Mouse (Mus musculus): Measurements from ENCODE around the gene Taf12.
A peak's percentile ranks its signal among the peaks of the same experiment; 100 is the strongest.

Gene Taf12

GRCm38 (mm10) chr4:132274156-132274862 is at the start of gene Taf12:
TSS of gene Taf12 (plus strand) at chr4:132274375.
- DNase-seq (ENCODE audit: low read depth): peak; percentile 97

- DNase-seq (ENCODE audit: low read depth): no peak
Measured at GRCm38 (mm10) chr4:132230422-132230821, 43.8 kb upstream of the Taf12 start.

GRCm38 (mm10) chr4:132234710-132235109 is 39.5 kb upstream of the Taf12 start:
- DNase-seq (ENCODE audit: low read depth): no peak

GRCm38 (mm10) chr4:132238356-132238755 is 35.8 kb upstream of the Taf12 start:
- no peak for DNase-seq (ENCODE audit: low read depth)

- no peak for DNase-seq (ENCODE audit: low read depth)
Measured at GRCm38 (mm10) chr4:132240367-132240766, 33.8 kb upstream of the Taf12 start.

- DNase-seq (ENCODE audit: low read depth): no peak
Measured at GRCm38 (mm10) chr4:132241208-132241607, 33.0 kb upstream of the Taf12 start.

- no peak for DNase-seq (ENCODE audit: low read depth)
Measured at GRCm38 (mm10) chr4:132245643-132246042, 28.5 kb upstream of the Taf12 start.

GRCm38 (mm10) chr4:132247451-132247997 is 26.7 kb upstream of the Taf12 start:
- no peak for DNase-seq (ENCODE audit: low read depth)

- no peak for DNase-seq (ENCODE audit: low read depth)
Measured at GRCm38 (mm10) chr4:132251596-132251995, 22.6 kb upstream of the Taf12 start.

GRCm38 (mm10) chr4:132253128-132253527 is 21.0 kb upstream of the Taf12 start:
- no peak for DNase-seq (ENCODE audit: low read depth)

- DNase-seq (ENCODE audit: low read depth): no peak
Measured at GRCm38 (mm10) chr4:132253622-132254021, 20.6 kb upstream of the Taf12 start.

- DNase-seq (ENCODE audit: low read depth): peak; percentile 63
Measured at GRCm38 (mm10) chr4:132254986-132255385, 19.2 kb upstream of the Taf12 start.

- no peak for DNase-seq (ENCODE audit: low read depth)
Measured at GRCm38 (mm10) chr4:132256384-132256783, 17.8 kb upstream of the Taf12 start.

GRCm38 (mm10) chr4:132259248-132259647 is 14.9 kb upstream of the Taf12 start:
- DNase-seq (ENCODE audit: low read depth): no peak

GRCm38 (mm10) chr4:132260404-132261379 is 13.5 kb upstream of the Taf12 start:
- peak; percentile 80 for DNase-seq (ENCODE audit: low read depth)

GRCm38 (mm10) chr4:132261514-132262357 is 12.4 kb upstream of the Taf12 start, which contains the start of gene Gmeb1:
TSS of gene Gmeb1 (minus strand) at chr4:132261602.
- peak; percentile 86 for DNase-seq (ENCODE audit: low read depth)

- DNase-seq (ENCODE audit: low read depth): no peak
Measured at GRCm38 (mm10) chr4:132262358-132262616, 11.9 kb upstream of the Taf12 start.

GRCm38 (mm10) chr4:132263313-132263712 is 10.9 kb upstream of the Taf12 start:
- DNase-seq (ENCODE audit: low read depth): peak; percentile 23

- DNase-seq (ENCODE audit: low read depth): no peak
Measured at GRCm38 (mm10) chr4:132266835-132267349, 7.3 kb upstream of the Taf12 start.

- peak; percentile 77 for DNase-seq (ENCODE audit: low read depth)
Measured at GRCm38 (mm10) chr4:132268871-132269739, 5.1 kb upstream of the Taf12 start.
